Mouse (Mus musculus): Measurements from ENCODE around the gene Acr.

DNA sequence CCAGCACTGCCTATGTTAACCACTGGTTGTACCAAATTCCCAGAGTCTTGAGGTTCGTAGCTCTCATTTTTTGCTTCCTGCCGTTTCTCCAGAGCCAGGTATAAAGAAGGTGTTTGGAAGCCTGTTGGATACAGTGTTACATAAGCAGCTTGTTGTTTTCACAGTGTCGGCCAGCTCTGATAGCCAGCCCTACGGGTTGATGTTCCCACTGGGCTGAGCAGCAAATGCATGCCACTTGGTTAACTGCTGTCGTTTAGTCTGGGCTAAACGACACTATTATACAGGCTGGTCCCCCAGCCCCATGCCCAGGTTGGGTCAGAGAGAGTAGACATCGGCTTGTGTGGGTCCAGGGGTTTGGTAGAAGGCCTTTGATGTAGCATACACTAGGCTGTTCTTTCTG, 46.2 kb upstream of the Acr start:
- TF ChIP-seq CTCF (conservative IDR thresholded peaks at IDR 0.05; ENCODE audit: low read length) (no peak), NANOG (IDR thresholded peaks at IDR 0.05; ENCODE audit: borderline replicate concordance, low read length) (no peak), POU5F1 (IDR thresholded peaks at IDR 0.05; ENCODE audit: borderline replicate concordance, low read length) (no peak)
